Mouse (Mus musculus) midbrain, embryonic 10.5 days (tissue): ENCODE data around the gene Tmem60. TPM values are rescaled to one million over a fixed set of nuclear protein-coding genes. Genes with fewer than 3 reads are reported as not detected.
A peak's percentile ranks its signal among the peaks of the same experiment; 100 is the strongest.

ENCODE experiments used
- DNase-seq: peaks from one replicate; pipeline ENCODE4 v3.0.0-alpha.2; 2017; ENCODE audit warnings: low spot score
- H3K27ac ChIP-seq: fragments of 300-500 bp; sonication (generic); replicated peaks from 2 replicates; pipeline ENCODE4 v1.5.1; 2016; ENCODE audit warnings: mild to moderate bottlenecking
- H3K27me3 ChIP-seq: fragments of 300-500 bp; sonication (generic); 2 replicates; pipeline ENCODE4 v1.6.1; 2016; ENCODE audit warnings: low read depth, mild to moderate bottlenecking; ENCODE audit not compliant: poor library complexity, severe bottlenecking
- H3K36me3 ChIP-seq: fragments of 300-500 bp; sonication (generic); 2 replicates; pipeline ENCODE4 v1.6.1; 2016; ENCODE audit warnings: mild to moderate bottlenecking, moderate library complexity
- H3K4me1 ChIP-seq: fragments of 300-500 bp; sonication (generic); 2 replicates; pipeline ENCODE4 v1.6.1; 2016
- H3K4me3 ChIP-seq: fragments of 300-500 bp; sonication (generic); 2 replicates; pipeline ENCODE4 v1.5.1; 2016; ENCODE audit warnings: mild to moderate bottlenecking, moderate library complexity
- H3K9me3 ChIP-seq: fragments of 300-500 bp; sonication (generic); replicated peaks from 2 replicates; pipeline ENCODE4 v1.6.1; 2016; ENCODE audit warnings: mild to moderate bottlenecking
- whole genome bisulfite sequencing: fragments of 180-500 bp; shearing (Covaris S2); methylation state at CpG from one replicate; pipeline ENCODE4 v1.1.7; 2016; 5-methylcytosine and 5-hydroxymethylcytosine counted together
- polyA plus RNA-seq: library from polyadenylated mRNA; unstranded; fragments of >200 nt; fragmentation: Nextera tagmentation; extraction: Ambion mirVana; gene quantifications from 2 replicates; pipeline ENCODE4 v1.2.1, GENCODE M21; 2016

Gene Tmem60
- 62.0 and 63.6 TPM in 2 replicates for polyA plus RNA-seq

- H3K27ac ChIP-seq: peak within 1 kb of the TSS; percentile 95
- H3K27me3 ChIP-seq: no peaks in the 10 kb centered on the region
- H3K4me1 ChIP-seq: peaks cover 22% of the 10 kb centered on the region
- no peaks in the 10 kb centered on the region for H3K9me3 ChIP-seq
- peak within 1 kb of the TSS; percentile 88 for H3K4me3 ChIP-seq
- under 1% methylated on average over 91 of the region's 94 CpGs for WGBS
- DNase-seq: peak; percentile 98
- H3K36me3 ChIP-seq: peaks cover 23% of the 10 kb centered on the region
Measured at GRCm38 (mm10) chr5:20881915-20882800, at the start of gene Tmem60, which contains the start of gene Phtf2. Tmem60 (plus strand) TSS chr5:20882191. Phtf2 (minus strand) TSS chr5:20882124.

GRCm38 (mm10) chr5:20834399-20834798 lies 47.6 kb upstream of the Tmem60 start:
- no peaks in the 10 kb centered on the region for H3K27me3 ChIP-seq
- DNase-seq: no peak
- WGBS: 96% methylated on average over 1 of the region's 1 CpGs
- H3K4me3 ChIP-seq: no peak overlapping the region
- H3K4me1 ChIP-seq: no peaks in the 10 kb centered on the region
- H3K27ac ChIP-seq: no peak overlapping the region
- H3K9me3 ChIP-seq: no peaks in the 10 kb centered on the region
- H3K36me3 ChIP-seq: peaks cover 14% of the 10 kb centered on the region; the same call in 1 of the 2 replicates

GRCm38 (mm10) chr5:20837082-20837481 lies 44.9 kb upstream of the Tmem60 start:
- Histone ChIP-seq H3K27ac (no peak overlapping the region), H3K4me1 (no peaks in the 10 kb centered on the region), H3K36me3 (peaks cover 14% of the 10 kb centered on the region; the same call in 1 of the 2 replicates), H3K27me3 (no peaks in the 10 kb centered on the region), H3K9me3 (no peaks in the 10 kb centered on the region), H3K4me3 (no peak overlapping the region)
- 98% methylated on average over 1 of the region's 1 CpGs for WGBS
- DNase-seq: no peak

GRCm38 (mm10) chr5:20843405-20843804 lies 38.6 kb upstream of the Tmem60 start:
- no peaks in the 10 kb centered on the region for H3K4me1 ChIP-seq
- H3K9me3 ChIP-seq: no peaks in the 10 kb centered on the region
- H3K36me3 ChIP-seq: no peaks in the 10 kb centered on the region
- H3K27ac ChIP-seq: no peak overlapping the region
- H3K4me3 ChIP-seq: no peak overlapping the region
- 79% methylated on average over 2 of the region's 3 CpGs for WGBS
- DNase-seq: no peak
- H3K27me3 ChIP-seq: no peaks in the 10 kb centered on the region

- 84% methylated on average over 2 of the region's 2 CpGs for WGBS
- no peaks in the 10 kb centered on the region for H3K36me3 ChIP-seq
- H3K4me1 ChIP-seq: no peaks in the 10 kb centered on the region
- no peak overlapping the region for H3K4me3 ChIP-seq
- no peaks in the 10 kb centered on the region for H3K27me3 ChIP-seq
- no peaks in the 10 kb centered on the region for H3K9me3 ChIP-seq
- DNase-seq: no peak
- H3K27ac ChIP-seq: no peak overlapping the region
Measured at GRCm38 (mm10) chr5:20843816-20844215, 38.2 kb upstream of the Tmem60 start.

- no peaks in the 10 kb centered on the region for H3K36me3 ChIP-seq
- no peaks in the 10 kb centered on the region for H3K27me3 ChIP-seq
- H3K27ac ChIP-seq: no peak overlapping the region
- H3K4me3 ChIP-seq: no peak overlapping the region
- WGBS: 98% methylated on average over 2 of the region's 2 CpGs
- DNase-seq: no peak
- no peaks in the 10 kb centered on the region for H3K9me3 ChIP-seq
- H3K4me1 ChIP-seq: no peaks in the 10 kb centered on the region
Measured at GRCm38 (mm10) chr5:20847010-20847409, 35.0 kb upstream of the Tmem60 start.

GRCm38 (mm10) chr5:20855066-20855465 lies 26.9 kb upstream of the Tmem60 start:
- Histone ChIP-seq H3K4me3 (no peak overlapping the region), H3K27me3 (no peaks in the 10 kb centered on the region), H3K9me3 (0 out of 2 replicates have a peak, but pooled peaks cover 3% of the 10 kb centered on the region), H3K4me1 (no peaks in the 10 kb centered on the region), H3K27ac (no peak overlapping the region), H3K36me3 (peaks cover 15% of the 10 kb centered on the region)
- WGBS: 92% methylated on average over 4 of the region's 4 CpGs
- DNase-seq: no peak

GRCm38 (mm10) chr5:20858404-20858803 lies 23.6 kb upstream of the Tmem60 start:
- DNase-seq: no peak
- Histone ChIP-seq H3K36me3 (peaks cover 11% of the 10 kb centered on the region), H3K27ac (no peak overlapping the region), H3K4me1 (no peaks in the 10 kb centered on the region), H3K9me3 (0 out of 2 replicates have a peak, but pooled peaks cover 3% of the 10 kb centered on the region), H3K4me3 (no peak overlapping the region), H3K27me3 (no peaks in the 10 kb centered on the region)
- WGBS: 87% methylated on average over 2 of the region's 2 CpGs

GRCm38 (mm10) chr5:20860565-20860964 lies 21.4 kb upstream of the Tmem60 start:
- 94% methylated on average over 4 of the region's 4 CpGs for WGBS
- Histone ChIP-seq H3K27me3 (no peaks in the 10 kb centered on the region), H3K9me3 (0 out of 2 replicates have a peak, but pooled peaks cover 3% of the 10 kb centered on the region), H3K36me3 (peaks cover 11% of the 10 kb centered on the region), H3K4me1 (no peaks in the 10 kb centered on the region), H3K4me3 (no peak overlapping the region), H3K27ac (no peak overlapping the region)
- DNase-seq: no peak

- H3K36me3 ChIP-seq: peaks cover 11% of the 10 kb centered on the region
- H3K4me1 ChIP-seq: no peaks in the 10 kb centered on the region
- no peak overlapping the region for H3K27ac ChIP-seq
- DNase-seq: no peak
- 97% methylated on average over 2 of the region's 2 CpGs for WGBS
- H3K4me3 ChIP-seq: no peak overlapping the region
- 0 out of 2 replicates have a peak, but pooled peaks cover 3% of the 10 kb centered on the region for H3K9me3 ChIP-seq
- H3K27me3 ChIP-seq: no peaks in the 10 kb centered on the region
Measured at GRCm38 (mm10) chr5:20861901-20862300, 20.1 kb upstream of the Tmem60 start.

- no peak for DNase-seq
- H3K36me3 ChIP-seq: peaks cover 3% of the 10 kb centered on the region; the same call in 1 of the 2 replicates
- WGBS: 91% methylated on average over 4 of the region's 4 CpGs
Measured at GRCm38 (mm10) chr5:20864216-20864969, 17.6 kb upstream of the Tmem60 start.

GRCm38 (mm10) chr5:20865193-20865755 lies 16.7 kb upstream of the Tmem60 start:
- no peak overlapping the region for H3K4me3 ChIP-seq
- H3K36me3 ChIP-seq: 0 out of 2 replicates have a peak, but pooled peaks cover 2% of the 10 kb centered on the region
- no peak for DNase-seq
- H3K27ac ChIP-seq: no peak overlapping the region
- no peaks in the 10 kb centered on the region for H3K9me3 ChIP-seq
- no peaks in the 10 kb centered on the region for H3K27me3 ChIP-seq
- H3K4me1 ChIP-seq: no peaks in the 10 kb centered on the region
- 95% methylated on average over 2 of the region's 2 CpGs for WGBS

More at GRCm38 (mm10) chr5:20864216-20864969, 17.6 kb upstream of the Tmem60 start:
- Histone ChIP-seq H3K4me3 (no peak overlapping the region), H3K4me1 (no peaks in the 10 kb centered on the region), H3K27ac (no peak overlapping the region), H3K27me3 (no peaks in the 10 kb centered on the region), H3K9me3 (0 out of 2 replicates have a peak, but pooled peaks cover 1% of the 10 kb centered on the region)
